Mouse (Mus musculus) E14TG2a.4 (cell line): ENCODE results near the gene Cdk13.

ENCODE experiments used
- H3K27me3 ChIP-seq: 2 replicates; pipeline ENCODE4 v1.6.1; 2014; ENCODE audit warnings: low read length, control low read depth; ENCODE audit not compliant: insufficient read depth
- H3K36me3 ChIP-seq: 2 replicates; pipeline ENCODE4 v1.6.1; 2014; ENCODE audit warnings: low read length, control low read depth; ENCODE audit not compliant: insufficient read depth
- H3K4me1 ChIP-seq: replicated peaks from 2 replicates; pipeline ENCODE4 v1.6.1; 2014; ENCODE audit warnings: low read depth, low read length, control low read depth
- H3K4me3 ChIP-seq: replicated peaks from 2 replicates; pipeline ENCODE4 v1.5.1; 2014; ENCODE audit warnings: mild to moderate bottlenecking, low read length
- H3K9me3 ChIP-seq: 2 replicates; pipeline ENCODE4 v1.6.1; 2014; ENCODE audit warnings: low read length, control low read depth
- CTCF ChIP-seq: conservative IDR thresholded peaks from 2 replicates; pipeline ENCODE4 v1.5.1; 2014; ENCODE audit warnings: low read length
- NANOG ChIP-seq: IDR thresholded peaks from 2 replicates; pipeline ENCODE4 v1.6.1; 2014; ENCODE audit warnings: borderline replicate concordance, low read length, mixed read lengths
- POU5F1 ChIP-seq: IDR thresholded peaks from 2 replicates; pipeline ENCODE4 v1.6.1; 2014; ENCODE audit warnings: low read length, borderline replicate concordance

Gene Cdk13

GRCm38 (mm10) chr13:17694414-17694813 is 110.5 kb downstream of the Cdk13 start:
- TF ChIP-seq POU5F1 (no peak), CTCF (no peak), NANOG (no peak)

DNA sequence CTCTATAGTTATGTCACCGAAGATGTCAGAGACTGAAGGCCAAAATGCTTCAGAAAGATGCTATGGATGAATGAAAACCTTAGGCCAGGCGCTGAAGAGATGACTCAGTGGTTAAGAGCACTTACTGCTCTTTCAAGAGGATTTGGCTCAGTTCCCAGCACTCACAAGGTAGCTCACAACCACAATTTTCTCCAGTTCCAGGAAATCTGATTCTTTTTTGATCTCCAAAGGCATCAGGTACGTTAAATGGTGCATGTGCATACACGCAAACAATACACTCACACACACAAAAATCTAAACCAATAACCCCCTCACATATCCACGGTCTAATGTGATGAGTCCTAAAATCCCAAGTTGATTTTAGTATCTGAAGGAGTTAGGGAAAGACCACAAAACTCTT is 111.1 kb downstream of the Cdk13 start:
- H3K4me1 ChIP-seq = peaks cover 31% of the 10 kb centered on the region
- H3K9me3 ChIP-seq = no peaks in the 10 kb centered on the region
- no peaks in the 10 kb centered on the region for H3K27me3 ChIP-seq
- TF ChIP-seq POU5F1 = no peak
- TF ChIP-seq CTCF = no peak
- TF ChIP-seq NANOG = no peak
- H3K4me3 ChIP-seq = peak overlapping the region; percentile 87
- H3K36me3 ChIP-seq = peaks cover 10% of the 10 kb centered on the region

More at GRCm38 (mm10) chr13:17694414-17694813, 110.5 kb downstream of the Cdk13 start:
- Histone ChIP-seq H3K27me3 (no peaks in the 10 kb centered on the region), H3K4me1 (peaks cover 37% of the 10 kb centered on the region), H3K4me3 (peak overlapping the region; percentile 87), H3K9me3 (no peaks in the 10 kb centered on the region), H3K36me3 (peaks cover 12% of the 10 kb centered on the region)

DNA sequence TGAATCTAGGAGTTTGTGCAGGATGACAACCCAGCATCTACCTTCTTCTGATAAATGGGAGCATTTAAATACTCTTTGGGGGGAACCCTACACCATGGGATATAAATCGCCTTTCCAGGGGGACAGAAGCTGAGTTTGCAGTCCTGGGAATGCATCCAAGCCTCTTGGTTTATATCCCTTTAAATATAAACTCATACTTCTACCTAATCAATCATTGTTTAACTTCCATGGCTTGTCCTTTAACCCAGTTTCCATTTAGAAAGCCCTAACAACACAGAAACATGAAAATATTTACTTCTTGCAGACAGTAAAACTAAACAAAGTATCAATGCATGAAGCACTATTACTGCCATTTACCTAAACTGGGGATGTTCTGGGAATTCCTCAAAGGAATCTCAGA is 113.5 kb downstream of the Cdk13 start:
- Histone ChIP-seq H3K4me1 (peaks cover 9% of the 10 kb centered on the region), H3K36me3 (no peaks in the 10 kb centered on the region), H3K9me3 (no peaks in the 10 kb centered on the region), H3K27me3 (no peaks in the 10 kb centered on the region), H3K4me3 (no peak overlapping the region)
- no peak for TF ChIP-seq CTCF
- no peak for TF ChIP-seq NANOG
- no peak for TF ChIP-seq POU5F1

DNA sequence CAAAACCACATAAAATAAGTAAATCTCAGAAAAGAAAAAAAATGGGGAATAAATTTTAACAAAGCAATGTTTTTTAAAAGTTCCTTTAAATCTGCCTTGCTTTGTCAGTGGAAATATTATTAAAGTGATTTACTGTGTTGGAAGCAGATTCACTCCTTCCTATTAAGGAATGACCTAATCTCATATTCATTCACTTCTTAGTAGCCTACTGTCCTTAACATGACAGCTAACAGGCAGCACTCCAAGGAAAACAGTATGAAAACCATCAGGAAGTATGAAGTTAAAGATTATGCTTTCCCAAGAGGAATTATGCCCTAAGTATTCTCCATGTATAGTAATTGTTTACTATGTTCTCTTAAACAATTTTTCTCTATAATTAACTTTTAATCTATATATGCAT is 114.2 kb downstream of the Cdk13 start:
- H3K4me1 ChIP-seq = peaks cover 9% of the 10 kb centered on the region
- no peaks in the 10 kb centered on the region for H3K27me3 ChIP-seq
- H3K36me3 ChIP-seq = no peaks in the 10 kb centered on the region
- TF ChIP-seq NANOG (no peak), CTCF (no peak), POU5F1 (no peak)
- H3K9me3 ChIP-seq = no peaks in the 10 kb centered on the region
- H3K4me3 ChIP-seq = no peak overlapping the region

DNA sequence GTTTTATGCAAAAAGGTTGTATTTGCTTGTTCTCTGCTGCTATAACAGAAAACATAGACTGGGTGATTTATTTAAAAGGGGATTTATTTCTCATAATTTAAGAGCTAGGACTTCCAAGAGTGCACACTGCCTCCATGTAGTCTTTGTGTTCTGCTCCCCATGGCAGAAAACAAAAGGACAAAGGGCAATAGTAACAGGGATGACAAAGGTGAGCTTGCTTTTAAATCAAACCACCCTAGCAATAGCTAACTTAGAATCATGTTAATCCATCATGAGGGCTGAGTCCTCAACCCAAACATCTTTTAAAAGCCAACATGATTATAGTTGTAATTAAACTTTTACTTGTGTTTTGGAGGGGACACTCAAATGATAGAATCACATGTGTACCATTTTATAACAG is 115.4 kb downstream of the Cdk13 start:
- no peak for TF ChIP-seq POU5F1
- no peak for TF ChIP-seq NANOG
- TF ChIP-seq CTCF = no peak

GRCm38 (mm10) chr13:17671122-17671521 is 133.8 kb downstream of the Cdk13 start:
- Histone ChIP-seq H3K4me3 (no peak overlapping the region), H3K4me1 (no peaks in the 10 kb centered on the region), H3K9me3 (no peaks in the 10 kb centered on the region), H3K36me3 (no peaks in the 10 kb centered on the region), H3K27me3 (peaks cover 5% of the 10 kb centered on the region; the same call in 1 of the 2 replicates)
- TF ChIP-seq NANOG = no peak
- TF ChIP-seq CTCF = no peak
- no peak for TF ChIP-seq POU5F1

More for the DNA sequence above, 115.4 kb downstream of the Cdk13 start:
- Histone ChIP-seq H3K4me3 (no peak overlapping the region), H3K9me3 (no peaks in the 10 kb centered on the region), H3K4me1 (peaks cover 9% of the 10 kb centered on the region), H3K27me3 (no peaks in the 10 kb centered on the region), H3K36me3 (no peaks in the 10 kb centered on the region)

- Histone ChIP-seq H3K4me1 (peaks cover 11% of the 10 kb centered on the region), H3K4me3 (no peak overlapping the region), H3K9me3 (no peaks in the 10 kb centered on the region), H3K27me3 (peaks cover 5% of the 10 kb centered on the region; the same call in 1 of the 2 replicates), H3K36me3 (no peaks in the 10 kb centered on the region)
- TF ChIP-seq POU5F1 (no peak), NANOG (no peak), CTCF (no peak)
Measured at GRCm38 (mm10) chr13:17667380-17667779, 137.5 kb downstream of the Cdk13 start.
